Mouse (Mus musculus): ENCODE measurements at regions not wholly inside any gene's neighbourhood (a gene's known extent, or its start where the extent isn't known, plus 50 kb on each side); places are given as distances from the start of the nearest gene placed in this dataset.

DNA sequence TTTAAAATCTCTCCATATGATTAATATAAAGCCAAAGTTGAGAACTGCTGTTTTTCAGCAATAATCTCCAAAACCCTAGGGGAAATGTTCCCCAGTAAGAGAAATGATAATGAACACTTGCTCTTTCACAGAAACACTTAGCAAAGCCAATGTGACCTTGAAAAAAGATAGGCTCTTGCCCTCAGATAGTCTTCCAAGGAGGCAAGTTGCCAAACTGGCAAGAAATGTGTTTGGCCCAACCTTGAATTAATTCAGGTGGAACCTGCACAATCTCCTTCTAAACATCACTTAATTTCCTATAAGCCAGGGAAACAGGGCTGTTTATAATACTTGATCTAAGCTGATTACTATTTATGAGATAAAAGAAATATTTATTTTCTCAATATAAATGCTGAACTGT is 244.0 kb upstream of the Gnaz start:
- DNase-seq (ENCODE audit: extremely low read depth, low read depth), result no peak

DNA sequence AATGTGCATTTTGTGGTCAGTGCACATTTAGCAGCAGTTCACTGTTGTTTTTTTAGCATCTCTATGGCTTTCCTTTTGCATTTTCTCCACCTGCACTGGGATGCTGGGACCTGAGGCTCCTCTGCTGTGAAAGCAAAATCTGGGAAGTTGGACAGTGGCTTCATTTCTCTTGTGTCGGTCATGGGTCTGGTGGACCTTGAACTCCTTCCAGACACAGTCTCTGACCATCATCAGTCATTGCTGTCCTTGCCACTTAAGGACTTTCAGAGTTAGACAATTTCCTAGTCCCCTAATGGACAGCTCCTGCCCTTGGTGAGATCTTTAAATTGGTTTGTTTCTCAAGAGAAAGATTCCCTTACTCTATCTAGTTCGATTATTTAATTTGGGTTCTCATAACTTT is 217.5 kb upstream of the Gnaz start:
- DNase-seq (ENCODE audit: extremely low read depth, low read depth), result no peak

DNA sequence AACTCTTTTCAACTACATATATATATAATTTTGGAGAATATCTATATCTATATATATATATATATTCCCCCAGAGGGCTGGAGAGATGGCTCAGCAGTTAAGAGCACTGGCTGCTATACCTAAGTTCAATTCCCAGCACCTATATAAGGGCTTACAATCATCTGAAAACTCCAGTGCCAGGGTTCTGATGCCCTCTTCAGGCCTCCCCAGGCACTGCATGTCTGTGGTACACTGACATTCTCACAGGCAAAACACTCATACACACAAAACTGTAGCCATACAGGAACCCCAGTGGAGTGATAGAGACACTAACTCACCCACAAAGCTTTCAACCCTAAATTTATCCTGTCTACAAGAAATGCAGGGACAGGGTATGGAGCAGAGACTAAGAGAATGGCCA is 216.1 kb upstream of the Gnaz start:
- DNase-seq (ENCODE audit: extremely low read depth, low read depth), result no peak

DNA sequence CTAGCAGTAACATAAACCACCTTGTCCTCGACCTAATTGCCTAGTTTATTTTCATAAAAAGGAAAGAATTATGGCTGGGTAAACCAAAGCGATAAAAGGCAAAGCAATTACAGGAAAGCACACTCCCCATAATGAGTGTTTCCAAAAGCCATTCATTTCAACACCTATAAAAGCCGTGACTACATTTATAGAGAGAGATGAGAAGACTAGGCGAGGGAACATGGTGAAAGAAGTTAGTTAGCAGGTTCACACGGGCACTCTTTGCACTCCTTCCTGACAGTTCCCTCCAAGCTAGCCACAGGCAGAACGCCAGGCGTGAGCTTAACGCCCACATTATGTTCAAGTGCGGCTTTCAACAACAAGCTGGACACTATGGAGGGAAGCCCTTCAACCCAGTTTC is 206.2 kb upstream of the Gnaz start:
- DNase-seq (ENCODE audit: extremely low read depth, low read depth), result no peak

DNA sequence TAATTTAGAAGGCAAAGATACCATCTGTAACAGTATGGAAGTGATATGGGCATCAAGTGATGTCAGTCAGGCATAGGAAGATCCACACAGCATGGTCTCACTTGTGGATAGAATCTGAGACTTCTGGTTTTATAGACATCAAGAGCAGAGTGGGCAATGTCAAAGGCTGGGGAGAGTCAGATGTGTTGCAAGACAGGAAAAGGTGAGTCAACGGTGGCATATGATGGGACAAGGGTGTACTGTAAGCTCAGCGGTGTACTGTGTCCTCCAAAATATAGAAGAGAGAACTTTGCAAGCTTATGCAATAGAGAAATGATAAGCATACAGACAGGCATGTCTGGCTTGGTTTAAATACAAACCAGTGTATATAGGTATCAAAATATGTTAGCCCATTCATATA is 177.7 kb upstream of the Gnaz start:
- DNase-seq (ENCODE audit: extremely low read depth, low read depth), result no peak

DNA sequence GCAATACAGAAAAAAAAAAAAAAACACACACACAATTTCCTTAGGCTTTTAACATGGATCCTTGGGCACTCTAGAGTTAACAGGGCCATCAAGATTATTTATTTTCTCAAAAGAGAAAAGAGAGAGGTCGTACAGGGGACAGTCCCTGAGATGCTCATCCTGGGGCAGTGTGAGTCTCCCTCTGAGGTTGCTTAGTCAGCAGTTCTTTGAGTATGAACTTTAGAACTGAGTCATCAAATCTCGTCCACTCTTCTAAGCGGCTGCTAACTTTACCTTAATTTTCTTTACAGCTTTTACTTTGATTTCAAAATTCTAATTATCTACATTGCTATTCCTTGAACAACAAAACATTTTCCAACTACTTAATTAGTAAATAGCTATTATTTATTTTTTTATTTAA is 177.0 kb upstream of the Gnaz start:
- DNase-seq (ENCODE audit: extremely low read depth, low read depth), result no peak

DNA sequence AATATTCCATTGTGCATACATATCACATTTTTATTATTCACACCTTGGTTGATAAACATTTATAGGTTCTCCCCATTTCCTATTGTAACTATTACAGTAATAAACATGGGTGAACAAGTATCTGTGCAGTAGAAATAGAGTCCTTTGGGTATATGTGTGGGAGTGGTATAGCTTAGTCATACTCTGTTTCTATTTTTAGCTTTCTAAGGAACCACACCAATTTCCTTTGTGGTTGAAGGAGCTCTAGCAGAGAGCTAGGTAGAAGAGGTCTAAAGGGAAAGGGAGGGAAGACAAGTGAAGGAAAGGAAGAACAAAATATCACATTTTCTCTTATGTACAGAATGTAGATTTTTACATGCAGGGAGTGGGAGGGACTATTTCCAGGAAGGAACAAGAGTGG is 143.6 kb upstream of the Gnaz start:
- no peak for DNase-seq (ENCODE audit: extremely low read depth, low read depth)

DNA sequence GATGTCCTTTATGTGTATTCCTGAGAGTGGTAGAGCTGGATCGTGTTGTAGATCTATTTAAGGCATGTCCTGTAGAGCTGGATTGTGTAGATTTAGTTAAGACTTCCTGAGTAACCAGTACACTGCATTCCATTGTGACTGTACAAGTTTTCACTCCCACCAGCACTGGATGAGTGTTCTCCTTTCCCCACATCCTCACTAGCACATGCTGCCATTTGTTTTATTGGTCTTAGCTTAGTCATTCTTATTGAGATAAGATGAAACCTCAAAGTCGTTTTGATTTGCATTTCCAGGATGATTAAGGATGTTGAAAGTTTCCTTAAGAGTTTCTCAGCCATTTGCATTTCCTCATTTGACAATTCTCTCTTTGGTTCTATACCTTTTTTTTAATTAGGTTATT is 132.6 kb upstream of the Gnaz start:
- DNase-seq (ENCODE audit: extremely low read depth, low read depth), result no peak

DNA sequence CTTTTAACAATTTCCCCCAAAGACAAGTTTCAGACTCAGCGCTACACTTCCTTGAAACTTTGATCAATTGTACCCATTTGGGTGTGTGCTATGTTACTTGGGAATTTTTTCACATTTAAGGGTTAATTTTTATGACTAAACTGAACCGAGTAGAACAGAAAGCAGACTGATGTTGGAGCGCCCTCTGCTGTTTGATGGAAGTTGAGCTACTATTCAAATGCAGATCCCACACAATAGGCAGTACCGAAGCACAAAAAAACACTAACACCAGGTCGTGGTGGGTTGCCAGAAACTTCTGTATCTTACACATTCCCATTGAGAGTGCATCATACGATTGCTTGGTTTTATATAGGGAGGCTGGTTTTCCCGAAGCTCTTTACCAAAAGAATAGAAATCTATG is 118.6 kb upstream of the Gnaz start:
- DNase-seq (ENCODE audit: extremely low read depth, low read depth), result peak; percentile 35

DNA sequence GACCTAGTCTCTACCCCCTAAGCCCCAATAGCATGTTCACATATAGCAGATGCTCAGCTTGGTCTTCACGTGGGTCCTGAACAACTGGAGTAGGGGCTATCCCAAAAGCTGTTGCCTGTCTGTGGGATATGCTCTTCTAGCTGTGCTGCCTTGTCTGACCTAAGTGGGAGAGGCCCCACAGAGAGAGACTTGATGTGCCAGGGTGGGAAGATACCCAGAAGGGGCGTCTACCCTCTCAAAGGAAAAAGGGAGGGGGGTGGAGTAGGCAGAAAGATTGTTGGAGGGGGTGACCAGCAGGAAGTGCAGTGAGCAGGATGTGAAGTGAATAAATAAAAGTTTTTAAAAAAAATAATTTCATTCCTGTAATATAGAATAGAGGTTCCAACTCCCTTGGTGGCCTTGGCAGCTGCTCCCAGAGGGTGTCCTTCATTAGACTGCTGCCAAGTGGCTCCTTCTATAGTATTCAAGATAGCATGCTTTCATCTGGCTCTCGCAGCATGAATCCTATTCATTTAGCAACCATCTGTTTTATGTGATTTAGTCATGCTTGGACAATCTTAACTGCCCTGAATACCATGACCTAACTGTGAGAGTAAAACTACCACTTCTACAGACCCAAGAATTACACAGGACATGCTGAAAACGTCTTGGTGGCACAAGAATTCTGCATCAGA is 111.8 kb upstream of the Gnaz start:
- DNase-seq (ENCODE audit: extremely low read depth, low read depth), result no peak

Measured in MEL-GATA-1-ER (cell line).